Mouse (Mus musculus): Measurements from ENCODE around the gene Zc3h13. TPM values are rescaled to one million over a fixed set of nuclear protein-coding genes. Genes with fewer than 3 reads are reported as not detected.

Gene Zc3h13
- polyA plus RNA-seq, 1 experiment from 2014 or later, result 42.5 TPM

DNA sequence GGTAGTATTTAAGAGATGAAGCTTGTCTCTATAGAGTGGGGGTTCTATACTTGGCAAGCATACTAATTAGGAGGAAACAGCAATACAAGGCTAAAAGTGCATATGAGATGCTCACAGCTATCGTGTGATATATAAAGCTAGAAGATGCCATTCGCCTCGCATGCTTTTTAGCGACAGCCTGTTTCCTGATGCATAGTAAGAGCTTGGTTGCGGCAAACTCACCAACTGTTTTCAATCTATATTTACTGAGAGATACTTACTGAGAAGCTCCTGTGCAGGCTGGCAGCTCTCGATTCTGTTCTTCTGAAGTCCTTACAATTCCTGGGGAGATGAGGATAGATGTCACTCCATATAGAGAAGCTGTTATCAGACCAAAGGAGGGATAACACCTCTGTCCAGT, 4.5 kb upstream of the Zc3h13 start:
- 91% methylated on average over 6 of the region's 6 CpGs for whole genome bisulfite sequencing
- H3K4me3 ChIP-seq, result no peak overlapping the region
- H3K9me3 ChIP-seq, result no peaks in the 10 kb centered on the region
- no peak overlapping the region for H3K9ac ChIP-seq
- no peaks in the 10 kb centered on the region for H3K36me3 ChIP-seq
- H3K27me3 ChIP-seq (replicated peaks), result no peaks in the 10 kb centered on the region
- no peak overlapping the region for H3K27ac ChIP-seq
- no peak overlapping the region for H3K4me2 ChIP-seq (replicated peaks)
- no peak for ATAC-seq (ENCODE audit: low FRiP score, low read depth)
- H3K4me1 ChIP-seq, result peaks cover 4% of the 10 kb centered on the region

DNA sequence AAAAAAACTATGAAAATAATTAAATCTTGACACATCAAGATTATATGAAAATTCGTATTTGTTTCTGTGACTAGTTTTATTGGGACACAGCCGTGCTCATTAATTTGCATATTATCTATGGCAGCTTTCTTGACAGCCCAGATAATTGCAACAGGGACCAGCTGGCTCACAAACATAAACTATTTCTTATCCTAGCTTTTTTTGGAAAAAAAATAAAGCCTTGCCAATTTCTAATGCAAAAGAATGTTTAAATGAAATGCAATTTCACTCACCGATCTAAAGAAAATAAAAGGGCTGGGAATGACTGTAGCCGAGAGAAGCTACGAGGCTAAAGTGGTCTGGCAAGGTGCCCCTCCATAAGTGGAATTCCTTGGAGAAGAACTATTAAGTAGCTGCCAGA, 3.8 kb upstream of the Zc3h13 start:
- 78% methylated on average over 5 of the region's 5 CpGs for WGBS
- no peaks in the 10 kb centered on the region for H3K36me3 ChIP-seq
- no peak overlapping the region for H3K4me2 ChIP-seq (replicated peaks)
- no peaks in the 10 kb centered on the region for H3K27me3 ChIP-seq (replicated peaks)
- no peak overlapping the region for H3K27ac ChIP-seq
- H3K9ac ChIP-seq, result no peak overlapping the region
- H3K4me1 ChIP-seq, result peaks cover 10% of the 10 kb centered on the region
- no peak overlapping the region for H3K4me3 ChIP-seq
- no peaks in the 10 kb centered on the region for H3K9me3 ChIP-seq
- ATAC-seq (ENCODE audit: low FRiP score, low read depth), result no peak

DNA sequence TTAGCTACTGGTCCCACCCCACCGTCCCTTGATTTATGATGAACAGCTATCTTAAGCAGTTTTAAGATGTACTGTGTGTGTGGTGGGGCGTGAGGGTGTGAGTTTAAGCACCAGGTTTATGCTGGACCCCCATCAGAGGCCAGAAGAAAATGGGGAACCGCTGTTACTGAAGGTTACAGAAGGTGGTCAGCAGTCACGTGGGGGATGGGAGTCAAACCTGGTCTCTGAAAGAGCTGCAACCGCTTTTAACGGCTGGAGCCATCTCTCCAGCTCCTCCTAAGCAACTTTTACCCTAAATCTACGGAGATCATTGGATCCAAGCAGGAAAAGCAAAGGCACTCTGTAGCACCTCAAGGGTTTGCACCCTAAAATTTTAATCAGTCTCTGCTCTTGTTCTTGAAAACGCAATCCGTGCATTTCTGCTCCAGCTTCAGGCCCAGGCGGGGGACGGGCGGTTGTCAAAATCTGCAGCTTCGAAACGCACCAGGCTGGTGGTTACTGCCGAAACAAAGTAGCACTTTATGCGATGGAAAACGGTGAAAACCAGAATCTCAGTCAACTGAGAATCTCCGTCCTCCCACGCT, 472 bp upstream of the Zc3h13 start:
- Histone ChIP-seq H3K4me2 (replicated peaks) (peak overlapping the region; percentile 70), H3K4me1 (peaks cover 11% of the 10 kb centered on the region), H3K4me3 (peak overlapping the region; percentile 94), H3K9me3 (no peaks in the 10 kb centered on the region), H3K27me3 (replicated peaks) (no peaks in the 10 kb centered on the region), H3K36me3 (no peaks in the 10 kb centered on the region), H3K27ac (no peak overlapping the region; the same call in 1 of the 2 replicates), H3K9ac (peak overlapping the region; percentile 88)
- ATAC-seq (ENCODE audit: low FRiP score, low read depth), result peak; percentile 74
- 6% methylated on average over 19 of the region's 19 CpGs for WGBS

DNA sequence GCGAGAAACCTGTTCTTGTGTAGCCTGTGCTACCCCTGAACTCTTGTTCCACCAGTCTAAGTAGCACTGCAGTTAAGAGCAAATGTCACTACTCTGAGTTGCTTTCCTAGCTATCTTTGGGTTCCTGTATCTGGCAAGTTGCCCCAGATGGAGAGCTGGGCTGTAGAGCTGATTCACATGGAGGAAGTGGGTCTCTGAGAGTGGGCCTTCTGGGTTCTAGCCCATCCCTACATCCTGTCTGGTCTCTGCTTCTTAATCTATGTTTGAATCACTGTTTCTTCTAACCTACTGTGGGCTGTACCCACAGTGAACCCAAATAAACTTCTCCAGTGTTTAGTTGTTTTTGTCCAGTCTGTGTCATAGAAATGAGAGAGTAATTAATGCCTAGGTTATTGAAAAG, 16.9 kb downstream of the Zc3h13 start:
- Histone ChIP-seq H3K27me3 (replicated peaks) (no peaks in the 10 kb centered on the region), H3K4me2 (replicated peaks) (no peak overlapping the region), H3K4me1 (no peaks in the 10 kb centered on the region), H3K9me3 (no peaks in the 10 kb centered on the region), H3K36me3 (no peaks in the 10 kb centered on the region), H3K27ac (no peak overlapping the region), H3K9ac (no peak overlapping the region), H3K4me3 (no peak overlapping the region)
- ATAC-seq (ENCODE audit: low FRiP score, low read depth), result no peak
- WGBS, result 86% methylated on average over 1 of the region's 1 CpGs

DNA sequence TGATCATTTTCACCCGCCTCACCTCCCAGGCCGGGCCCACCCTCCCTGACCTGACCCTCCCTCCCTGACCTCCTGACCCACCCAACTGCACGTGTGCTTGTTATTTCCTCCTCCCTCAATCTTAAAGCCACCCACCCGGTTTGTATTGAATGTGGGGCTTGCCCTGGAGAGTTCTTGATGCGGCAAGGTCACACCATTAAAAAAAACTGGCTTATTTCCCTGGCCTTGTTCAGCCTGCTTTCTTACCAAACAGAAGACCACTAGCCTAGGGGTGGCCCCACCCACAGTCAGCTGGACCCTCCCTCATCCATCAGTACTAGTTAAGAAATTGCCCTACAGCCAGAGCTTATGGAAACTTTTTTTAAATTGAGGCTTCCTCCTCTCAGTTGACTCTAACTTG, 19.6 kb downstream of the Zc3h13 start:
- WGBS, result 38% methylated on average over 5 of the region's 5 CpGs
- no peak overlapping the region for H3K4me3 ChIP-seq
- H3K9me3 ChIP-seq, result no peaks in the 10 kb centered on the region
- no peak overlapping the region for H3K27ac ChIP-seq
- no peak overlapping the region for H3K4me2 ChIP-seq (replicated peaks)
- no peak for ATAC-seq (ENCODE audit: low FRiP score, low read depth)
- no peaks in the 10 kb centered on the region for H3K36me3 ChIP-seq
- H3K27me3 ChIP-seq (replicated peaks), result no peaks in the 10 kb centered on the region
- H3K4me1 ChIP-seq, result no peaks in the 10 kb centered on the region
- H3K9ac ChIP-seq, result no peak overlapping the region

DNA sequence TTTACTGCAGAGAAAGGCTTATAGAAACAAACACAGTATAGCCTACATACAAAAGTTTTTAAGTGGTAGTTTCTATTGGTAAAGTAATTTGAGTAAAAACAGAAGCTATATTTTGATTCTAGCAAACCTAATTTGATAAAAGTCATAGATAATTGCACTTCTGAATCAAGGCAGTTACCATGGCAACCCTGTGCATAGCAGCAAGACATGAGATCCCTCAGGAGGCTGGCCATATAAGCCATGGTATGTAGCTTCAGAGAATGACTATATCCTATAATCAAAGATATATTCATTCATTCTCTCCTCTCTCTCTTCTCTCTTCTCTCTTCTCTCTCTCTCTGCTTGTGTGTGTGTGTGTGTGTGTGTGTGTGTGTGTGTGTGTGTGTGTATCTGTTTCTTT, 23.7 kb downstream of the Zc3h13 start:
- H3K4me2 ChIP-seq (replicated peaks), result no peak overlapping the region
- H3K9ac ChIP-seq, result no peak overlapping the region
- H3K27ac ChIP-seq, result no peak overlapping the region
- no peaks in the 10 kb centered on the region for H3K27me3 ChIP-seq (replicated peaks)
- H3K4me3 ChIP-seq, result no peak overlapping the region
- ATAC-seq (ENCODE audit: low FRiP score, low read depth), result no peak
- no peaks in the 10 kb centered on the region for H3K4me1 ChIP-seq
- peaks cover 6% of the 10 kb centered on the region; the same call in 1 of the 2 replicates for H3K36me3 ChIP-seq
- no peaks in the 10 kb centered on the region for H3K9me3 ChIP-seq

DNA sequence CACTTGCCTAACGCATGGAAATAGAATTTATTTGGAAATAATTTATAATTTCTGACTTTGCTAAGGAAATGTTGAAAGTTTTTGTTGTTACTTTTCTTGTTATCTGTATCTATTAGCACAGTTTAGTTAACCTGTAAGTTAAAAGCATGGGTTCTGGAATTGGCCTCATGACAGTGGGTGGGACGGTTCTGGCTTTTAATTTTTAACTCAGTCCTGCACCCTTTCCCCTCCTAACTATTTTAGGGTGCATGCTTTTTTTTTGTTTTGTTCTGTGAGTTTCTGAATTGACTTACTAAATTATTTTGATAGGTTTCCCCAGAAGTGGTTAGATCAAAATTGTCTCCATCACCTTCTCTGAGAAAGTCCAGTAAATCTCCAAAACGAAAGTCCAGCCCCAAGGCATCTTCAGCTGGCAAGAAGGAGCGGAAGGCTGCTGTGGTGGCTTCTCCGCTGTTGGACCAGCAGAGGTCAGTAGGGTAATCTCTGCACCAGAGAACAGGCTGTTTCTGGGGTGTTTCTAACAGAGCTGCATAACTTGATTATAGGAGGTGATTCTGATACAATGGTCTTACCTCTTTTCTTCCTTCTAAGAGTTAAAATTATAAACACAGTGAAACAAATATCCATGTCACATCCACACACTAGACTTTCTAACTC, 25.3 kb downstream of the Zc3h13 start:
- no peak overlapping the region for H3K27ac ChIP-seq
- no peak overlapping the region for H3K4me2 ChIP-seq (replicated peaks)
- peaks cover 7% of the 10 kb centered on the region; the same call in 1 of the 2 replicates for H3K36me3 ChIP-seq
- 59% methylated on average over 5 of the region's 5 CpGs for WGBS
- no peaks in the 10 kb centered on the region for H3K27me3 ChIP-seq (replicated peaks)
- H3K9ac ChIP-seq, result no peak overlapping the region
- H3K4me1 ChIP-seq, result no peaks in the 10 kb centered on the region
- ATAC-seq (ENCODE audit: low FRiP score, low read depth), result no peak
- H3K4me3 ChIP-seq, result no peak overlapping the region
- H3K9me3 ChIP-seq, result no peaks in the 10 kb centered on the region

DNA sequence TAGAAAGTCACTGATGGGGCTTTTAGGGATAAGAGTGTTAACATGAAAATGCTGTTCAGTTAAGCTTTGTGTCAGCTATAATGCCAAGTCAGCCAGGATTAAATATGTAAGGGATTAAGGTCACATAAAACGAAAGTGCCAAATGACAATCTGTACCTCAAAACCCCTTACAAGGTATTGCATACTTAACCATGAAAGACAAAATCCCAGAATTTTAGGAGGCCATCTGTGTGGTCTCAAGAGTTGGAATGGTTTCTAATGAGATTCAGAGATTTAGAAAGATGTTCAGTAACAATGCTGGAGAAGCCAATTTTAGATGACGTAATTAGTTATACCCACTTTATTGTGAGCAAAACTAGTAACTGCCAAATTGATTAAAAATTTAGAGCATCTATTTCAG, 30.3 kb downstream of the Zc3h13 start:
- H3K9me3 ChIP-seq, result no peaks in the 10 kb centered on the region
- no peaks in the 10 kb centered on the region for H3K4me1 ChIP-seq
- ATAC-seq (ENCODE audit: low FRiP score, low read depth), result no peak
- no peak overlapping the region for H3K27ac ChIP-seq
- H3K27me3 ChIP-seq (replicated peaks), result no peaks in the 10 kb centered on the region
- WGBS, result 92% methylated on average over 2 of the region's 2 CpGs
- no peak overlapping the region for H3K9ac ChIP-seq
- H3K4me2 ChIP-seq (replicated peaks), result no peak overlapping the region
- H3K36me3 ChIP-seq, result peaks cover 7% of the 10 kb centered on the region; the same call in 1 of the 2 replicates
- no peak overlapping the region for H3K4me3 ChIP-seq

DNA sequence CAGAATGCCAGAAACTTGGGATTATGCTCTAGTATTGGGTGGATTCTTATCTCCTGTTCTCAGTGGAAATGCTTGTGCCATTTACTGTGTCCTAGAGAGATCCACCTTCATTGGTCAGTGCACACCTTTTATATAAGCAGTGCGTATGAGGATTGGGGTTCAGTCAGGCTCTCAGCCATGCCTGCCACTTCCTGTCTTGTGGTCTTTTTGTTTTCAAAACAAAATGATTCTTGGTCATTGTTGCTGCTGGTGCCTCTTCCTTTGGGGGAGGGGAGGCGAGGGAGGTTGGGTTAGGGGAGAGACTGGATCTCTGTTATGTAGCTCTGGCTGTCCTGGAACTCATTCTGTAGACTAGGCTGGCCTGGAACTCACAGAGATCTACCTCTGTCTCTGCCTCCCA, 34.6 kb downstream of the Zc3h13 start:
- no peak overlapping the region for H3K27ac ChIP-seq
- no peaks in the 10 kb centered on the region for H3K27me3 ChIP-seq (replicated peaks)
- WGBS, result 98% methylated on average over 2 of the region's 2 CpGs
- no peak overlapping the region for H3K9ac ChIP-seq
- no peaks in the 10 kb centered on the region for H3K4me1 ChIP-seq
- H3K4me2 ChIP-seq (replicated peaks), result no peak overlapping the region
- ATAC-seq (ENCODE audit: low FRiP score, low read depth), result no peak
- H3K36me3 ChIP-seq, result peaks cover 23% of the 10 kb centered on the region
- no peak overlapping the region for H3K4me3 ChIP-seq
- no peaks in the 10 kb centered on the region for H3K9me3 ChIP-seq

DNA sequence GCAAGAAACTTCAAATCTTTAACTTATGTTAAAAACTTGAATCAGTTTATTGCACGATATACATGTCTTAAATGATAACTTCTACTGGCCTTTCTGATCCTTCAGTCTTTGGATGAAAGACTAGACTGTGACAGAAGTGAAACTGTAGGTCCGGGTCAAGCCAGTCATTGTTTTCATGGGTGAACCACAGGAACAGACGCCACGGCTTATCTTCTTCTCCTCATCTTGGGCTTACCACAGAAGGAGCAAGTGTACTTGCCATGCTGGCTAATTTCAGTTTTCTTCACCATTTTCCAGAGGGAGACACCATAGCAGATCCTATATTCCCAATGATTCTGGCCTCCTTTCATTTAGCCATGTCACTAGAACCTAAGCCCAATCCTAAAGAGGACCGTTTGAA, 36.1 kb downstream of the Zc3h13 start:
- H3K36me3 ChIP-seq, result peaks cover 31% of the 10 kb centered on the region
- no peak overlapping the region for H3K27ac ChIP-seq
- no peaks in the 10 kb centered on the region for H3K4me1 ChIP-seq
- no peak overlapping the region for H3K4me3 ChIP-seq
- H3K27me3 ChIP-seq (replicated peaks), result no peaks in the 10 kb centered on the region
- no peak overlapping the region for H3K4me2 ChIP-seq (replicated peaks)
- no peak for ATAC-seq (ENCODE audit: low FRiP score, low read depth)
- no peak overlapping the region for H3K9ac ChIP-seq
- H3K9me3 ChIP-seq, result no peaks in the 10 kb centered on the region
- WGBS, result 92% methylated on average over 5 of the region's 5 CpGs

DNA sequence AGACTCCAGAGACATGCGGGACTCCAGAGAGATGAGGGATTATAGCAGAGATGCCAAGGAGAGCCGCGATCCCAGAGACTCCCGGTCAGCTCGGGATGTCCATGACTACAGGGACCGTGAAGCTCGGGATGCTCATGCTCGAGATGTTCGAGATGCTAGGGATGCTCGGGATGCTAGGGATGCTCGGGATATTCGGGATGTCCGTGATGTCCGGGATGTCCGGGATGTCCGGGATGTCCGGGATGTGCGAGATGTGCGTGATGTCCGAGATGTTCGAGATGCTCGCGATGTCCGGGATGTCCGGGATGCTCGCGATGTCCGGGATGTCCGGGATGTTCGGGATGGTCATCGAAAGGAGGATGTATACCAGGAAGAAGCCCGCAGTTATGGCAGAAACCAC, 39.2 kb downstream of the Zc3h13 start:
- Histone ChIP-seq H3K4me1 (no peaks in the 10 kb centered on the region), H3K9me3 (no peaks in the 10 kb centered on the region), H3K36me3 (peaks cover 52% of the 10 kb centered on the region), H3K27me3 (replicated peaks) (no peaks in the 10 kb centered on the region), H3K9ac (no peak overlapping the region), H3K27ac (no peak overlapping the region), H3K4me2 (replicated peaks) (no peak overlapping the region), H3K4me3 (no peak overlapping the region)
- ATAC-seq (ENCODE audit: low FRiP score, low read depth), result no peak
- WGBS, result 96% methylated on average over 32 of the region's 32 CpGs

DNA sequence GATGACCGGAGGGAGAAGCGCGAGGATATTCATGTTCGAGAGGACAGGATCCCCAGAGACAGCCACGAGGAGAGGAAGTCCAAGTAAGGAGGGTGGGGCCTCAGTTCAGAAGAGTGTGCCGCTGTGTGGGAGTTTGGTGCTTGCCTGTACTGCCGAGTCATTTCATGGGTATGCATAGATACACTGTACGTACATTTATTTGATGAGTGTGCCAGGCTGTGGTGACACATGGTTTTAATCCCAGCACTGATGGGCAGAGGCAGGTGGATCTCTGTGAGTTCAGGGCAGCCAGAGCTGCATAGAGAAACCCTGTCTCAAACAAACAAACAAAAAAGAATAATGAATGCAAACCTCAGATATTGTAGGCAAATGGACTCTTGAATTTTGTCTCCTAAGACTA, 43.9 kb downstream of the Zc3h13 start:
- no peaks in the 10 kb centered on the region for H3K27me3 ChIP-seq (replicated peaks)
- H3K9me3 ChIP-seq, result no peaks in the 10 kb centered on the region
- H3K36me3 ChIP-seq, result peaks cover 70% of the 10 kb centered on the region
- no peak overlapping the region for H3K4me2 ChIP-seq (replicated peaks)
- H3K4me1 ChIP-seq, result no peaks in the 10 kb centered on the region
- H3K4me3 ChIP-seq, result no peak overlapping the region
- ATAC-seq (ENCODE audit: low FRiP score, low read depth), result no peak
- H3K27ac ChIP-seq, result no peak overlapping the region
- 85% methylated on average over 8 of the region's 8 CpGs for WGBS
- no peak overlapping the region for H3K9ac ChIP-seq

DNA sequence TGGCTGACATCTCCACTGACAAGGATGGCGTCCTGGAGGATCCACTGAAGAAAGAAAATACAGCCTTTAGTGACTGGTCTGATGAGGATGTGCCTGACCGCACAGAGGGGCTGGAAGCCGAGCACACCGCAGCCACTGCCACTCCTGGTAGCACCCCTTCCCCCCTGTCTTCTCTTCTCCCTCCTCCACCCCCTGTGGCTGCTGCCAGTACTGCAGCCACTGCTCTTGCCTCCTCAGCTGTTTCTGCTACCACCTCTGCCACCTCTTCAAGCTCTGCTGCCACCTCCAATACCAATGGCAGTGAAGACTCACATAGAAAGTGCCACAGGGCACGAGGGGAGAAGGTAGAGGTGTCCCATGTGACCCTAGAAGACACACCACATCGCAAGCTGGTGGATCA, 46.4 kb downstream of the Zc3h13 start:
- Histone ChIP-seq H3K27me3 (replicated peaks) (no peaks in the 10 kb centered on the region), H3K4me3 (no peak overlapping the region), H3K9ac (no peak overlapping the region), H3K36me3 (peaks cover 55% of the 10 kb centered on the region), H3K9me3 (no peaks in the 10 kb centered on the region), H3K4me1 (no peaks in the 10 kb centered on the region), H3K4me2 (replicated peaks) (no peak overlapping the region), H3K27ac (no peak overlapping the region)
- 87% methylated on average over 6 of the region's 6 CpGs for WGBS
- no peak for ATAC-seq (ENCODE audit: low FRiP score, low read depth)
